Mouse (Mus musculus) myocyte (in vitro differentiated cells): ENCODE data around the gene Kctd11. TPM values are rescaled to one million over a fixed set of nuclear protein-coding genes. Genes with fewer than 3 reads are reported as not detected.
A peak's percentile ranks its signal among the peaks of the same experiment; 100 is the strongest.

Experiments
- H3K27me3 ChIP-seq: one replicate; pipeline ENCODE4 v1.6.1; 2011; ENCODE audit not compliant: control insufficient read depth, insufficient read depth, insufficient read length
- H3K36me3 ChIP-seq: one replicate; pipeline ENCODE4 v1.6.1; 2011; ENCODE audit not compliant: control insufficient read depth, insufficient read depth
- H3K4me2 ChIP-seq: one replicate; pipeline ENCODE4 v1.6.1; 2011; ENCODE audit warnings: low read depth, control low read depth
- H3K4me3 ChIP-seq: one replicate; pipeline ENCODE4 v1.5.1; 2011; ENCODE audit warnings: mild to moderate bottlenecking, control low read depth, moderate library complexity
- H3K79me2 ChIP-seq: one replicate; pipeline ENCODE4 v1.6.1; 2011; ENCODE audit not compliant: control insufficient read depth, insufficient read depth
- H3ac ChIP-seq: one replicate; pipeline ENCODE4 v1.6.1; 2011; ENCODE audit not compliant: control insufficient read depth, insufficient read length
- CEBPB ChIP-seq: IDR thresholded peaks from 2 replicates; pipeline ENCODE4 v1.6.1; 2011; ENCODE audit warnings: mild to moderate bottlenecking, moderate library complexity; ENCODE audit not compliant: poor library complexity, insufficient read depth, severe bottlenecking
- E2F4 ChIP-seq: IDR thresholded peaks from one replicate; pipeline ENCODE4 v1.6.1; 2011; ENCODE audit warnings: mild to moderate bottlenecking, control low read depth, moderate library complexity; ENCODE audit not compliant: insufficient read depth
- MAX ChIP-seq: IDR thresholded peaks from one replicate; pipeline ENCODE4 v1.6.1; 2011; ENCODE audit warnings: low read depth, mild to moderate bottlenecking, control low read depth
- MYOD1 ChIP-seq, 3 experiments: IDR thresholded peaks; one replicate each; pipeline ENCODE4 v1.6.1; 2011; ENCODE audit warnings: control low read depth in 2 of 3, low read depth in 2 of 3, mild to moderate bottlenecking in 2 of 3, moderate library complexity in 1 of 3; ENCODE audit not compliant: insufficient read length in 2 of 3, control insufficient read depth in 1 of 3
- MYOG ChIP-seq, 3 experiments: IDR thresholded peaks; one replicate each; pipeline ENCODE4 v1.6.1; 2011; ENCODE audit warnings: control low read depth in 2 of 3, low read depth in 2 of 3, mild to moderate bottlenecking in 2 of 3; ENCODE audit not compliant: insufficient read length in 2 of 3, control insufficient read depth in 1 of 3, insufficient read depth in 1 of 3
- POLR2A ChIP-seq: IDR thresholded peaks from one replicate; pipeline ENCODE4 v1.6.1; 2011; ENCODE audit warnings: low read depth, mild to moderate bottlenecking, control low read depth, moderate library complexity; ENCODE audit not compliant: insufficient read length
- POLR2AphosphoS2 ChIP-seq: IDR thresholded peaks from one replicate; pipeline ENCODE4 v1.6.1; 2011; ENCODE audit warnings: low read depth, control low read depth; ENCODE audit not compliant: insufficient read length
- REST ChIP-seq: IDR thresholded peaks from one replicate; pipeline ENCODE4 v1.6.1; 2011; ENCODE audit warnings: mild to moderate bottlenecking, control low read depth, moderate library complexity; ENCODE audit not compliant: insufficient read depth, insufficient read length
- SRF ChIP-seq: IDR thresholded peaks from one replicate; pipeline ENCODE4 v1.6.1; 2011; ENCODE audit warnings: low read depth; ENCODE audit not compliant: control insufficient read depth, insufficient read length
- TCF12 ChIP-seq: IDR thresholded peaks from one replicate; pipeline ENCODE4 v1.6.1; 2011; ENCODE audit warnings: mild to moderate bottlenecking, control low read depth; ENCODE audit not compliant: poor library complexity, insufficient read depth, severe bottlenecking
- TCF3 ChIP-seq: IDR thresholded peaks from one replicate; pipeline ENCODE4 v1.6.1; 2011; ENCODE audit warnings: low read depth, control low read depth; ENCODE audit not compliant: insufficient read length
- USF1 ChIP-seq: IDR thresholded peaks from one replicate; pipeline ENCODE4 v1.6.1; 2011; ENCODE audit warnings: low read depth, mild to moderate bottlenecking, control low read depth, moderate library complexity
- polyA plus RNA-seq: library from polyadenylated mRNA; unstranded; fragments of >200 nt; fragmentation: generic; extraction: Trizol; gene quantifications from one replicate; pipeline ENCODE4 v1.2.1, GENCODE M21; 2012; ENCODE audit warnings: missing spikeins

The Kctd11 gene
- polyA plus RNA-seq, 1 experiment, result 24.5 TPM

GRCm38 (mm10) chr11:69881787-69882670, 823 bp upstream of the Kctd11 start:
- Histone ChIP-seq H3K79me2 (peaks cover 28% of the 10 kb centered on the region), H3K27me3 (no peaks in the 10 kb centered on the region), H3K4me2 (peak overlapping the region; percentile 93), H3ac (no peak overlapping the region), H3K4me3 (peak overlapping the region; percentile 94), H3K36me3 (no peaks in the 10 kb centered on the region)
- TF ChIP-seq TCF3, result no peak
- TF ChIP-seq E2F4, result no peak
- TF ChIP-seq USF1, result no peak
- no peak for TF ChIP-seq CEBPB
- no peak for TF ChIP-seq REST
- no peak for TF ChIP-seq MYOG (IDR thresholded peaks at IDR 0.05; ENCODE audit: control insufficient read depth in 1 of 3, insufficient read depth in 1 of 3, insufficient read length in 2 of 3, low read depth in 2 of 3)
- no peak for TF ChIP-seq TCF12
- TF ChIP-seq POLR2A, result no peak
- TF ChIP-seq MYOD1 (IDR thresholded peaks at IDR 0.05; ENCODE audit: control insufficient read depth in 1 of 3, insufficient read length in 2 of 3, low read depth in 2 of 3), result no peak

GRCm38 (mm10) chr11:69880506-69880852, 727 bp downstream of the Kctd11 start:
- peaks cover 28% of the 10 kb centered on the region for H3K79me2 ChIP-seq
- peak overlapping the region; percentile 94 for H3K4me3 ChIP-seq
- TF ChIP-seq MYOG (IDR thresholded peaks at IDR 0.05; ENCODE audit: control insufficient read depth in 1 of 3, insufficient read depth in 1 of 3, insufficient read length in 2 of 3, low read depth in 2 of 3), result no peak
- no peak for TF ChIP-seq MYOD1 (IDR thresholded peaks at IDR 0.05; ENCODE audit: control insufficient read depth in 1 of 3, insufficient read length in 2 of 3, low read depth in 2 of 3)
- no peak for TF ChIP-seq TCF12
- TF ChIP-seq TCF3, result no peak
- TF ChIP-seq MAX, result no peak
- TF ChIP-seq POLR2AphosphoS2, result no peak
- TF ChIP-seq CEBPB, result no peak
- no peak for TF ChIP-seq POLR2A
- no peak for TF ChIP-seq REST
- no peak for TF ChIP-seq SRF
- TF ChIP-seq USF1, result no peak
- no peak for TF ChIP-seq E2F4
- peak overlapping the region; percentile 91 for H3K4me2 ChIP-seq
- H3K36me3 ChIP-seq, result no peaks in the 10 kb centered on the region
- no peaks in the 10 kb centered on the region for H3K27me3 ChIP-seq
- peak overlapping the region; percentile 66 for H3ac ChIP-seq

DNA sequence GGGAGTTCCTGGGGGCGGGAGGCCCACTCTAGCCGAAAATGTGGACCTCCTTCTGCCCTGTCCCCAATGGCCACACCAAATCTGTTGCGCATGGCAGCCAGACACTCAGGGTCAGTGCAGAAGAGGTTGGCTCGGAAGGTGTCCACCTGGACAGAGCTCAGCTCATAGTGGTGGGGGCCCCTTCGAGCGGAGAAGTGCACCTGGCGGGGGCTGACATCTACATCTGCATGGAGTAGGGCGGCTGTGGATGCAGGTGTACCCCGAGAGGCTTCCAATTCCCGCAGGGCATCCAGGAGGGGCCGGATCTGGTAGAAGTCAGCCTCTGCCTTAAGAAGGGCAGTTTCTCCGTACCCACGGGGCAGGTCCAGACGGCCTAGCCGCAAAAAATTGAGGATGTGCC, 1.5 kb downstream of the Kctd11 start:
- Histone ChIP-seq H3ac (peak overlapping the region; percentile 66), H3K79me2 (peaks cover 28% of the 10 kb centered on the region), H3K36me3 (no peaks in the 10 kb centered on the region), H3K4me3 (peak overlapping the region; percentile 94), H3K27me3 (no peaks in the 10 kb centered on the region), H3K4me2 (peak overlapping the region; percentile 91)
- TF ChIP-seq SRF, result no peak
- no peak for TF ChIP-seq MAX
- TF ChIP-seq E2F4, result no peak
- no peak for TF ChIP-seq POLR2AphosphoS2

GRCm38 (mm10) chr11:69878952-69879351, 2.3 kb downstream of the Kctd11 start:
- no peaks in the 10 kb centered on the region for H3K27me3 ChIP-seq
- peak overlapping the region; percentile 66 for H3ac ChIP-seq
- peak overlapping the region; percentile 91 for H3K4me2 ChIP-seq
- H3K4me3 ChIP-seq, result peak overlapping the region; percentile 94
- no peak for TF ChIP-seq USF1
- TF ChIP-seq POLR2AphosphoS2, result peak; percentile 13
- TF ChIP-seq MYOG (IDR thresholded peaks at IDR 0.05; ENCODE audit: control insufficient read depth in 1 of 3, insufficient read depth in 1 of 3, insufficient read length in 2 of 3, low read depth in 2 of 3), result no peak
- TF ChIP-seq MYOD1 (IDR thresholded peaks at IDR 0.05; ENCODE audit: control insufficient read depth in 1 of 3, insufficient read length in 2 of 3, low read depth in 2 of 3), result no peak
- no peaks in the 10 kb centered on the region for H3K36me3 ChIP-seq
- peaks cover 28% of the 10 kb centered on the region for H3K79me2 ChIP-seq

DNA sequence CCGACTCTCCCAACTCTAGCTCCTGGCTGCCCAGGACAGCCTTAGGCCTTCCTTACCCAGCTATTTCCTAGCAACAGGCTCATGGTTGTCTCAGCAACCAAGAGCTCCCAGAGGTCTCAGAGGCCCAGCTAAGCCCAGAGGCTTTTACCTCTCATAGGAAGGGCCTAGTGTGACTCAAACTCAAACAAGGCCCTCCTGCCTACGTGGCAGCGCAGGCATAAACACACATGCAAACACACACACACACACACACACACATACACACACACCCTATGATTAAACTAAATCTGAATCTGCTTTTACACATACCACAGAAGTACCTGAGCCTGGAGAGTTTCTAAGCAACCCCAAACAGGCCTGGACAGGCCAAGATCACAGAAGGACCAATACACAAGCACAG, 2.8 kb downstream of the Kctd11 start:
- Histone ChIP-seq H3K79me2 (peaks cover 28% of the 10 kb centered on the region), H3ac (peak overlapping the region; percentile 66), H3K36me3 (no peaks in the 10 kb centered on the region), H3K4me3 (peak overlapping the region; percentile 94), H3K27me3 (no peaks in the 10 kb centered on the region), H3K4me2 (peak overlapping the region; percentile 91)
- TF ChIP-seq TCF12 (no peak), POLR2A (no peak), REST (no peak), USF1 (no peak)
